Mouse (Mus musculus): ENCODE measurements at regions not wholly inside any gene's neighbourhood (a gene's known extent, or its start where the extent isn't known, plus 50 kb on each side); places are given as distances from the start of the nearest gene placed in this dataset.
A peak's percentile ranks its signal among the peaks of the same experiment; 100 is the strongest.

- peak; percentile 26; the same call in 1 of the 2 replicates for TF ChIP-seq CTCF (IDR thresholded peaks at IDR 0.05; ENCODE audit: control insufficient read depth, insufficient read depth, low read length)
- TF ChIP-seq POLR2A (IDR thresholded peaks at IDR 0.05; ENCODE audit: borderline replicate concordance, control insufficient read depth, low read depth, low read length): no peak
These were observed 2160.6 kb upstream of the Gm7489 start for GRCm38 (mm10) chr15:51724127-51724526.

All from bone marrow, adult 2 months (tissue).